Mouse (Mus musculus): ENCODE measurements around the gene Parva. TPM values are rescaled to one million over a fixed set of nuclear protein-coding genes. Genes with fewer than 3 reads are reported as not detected.

The Parva gene
- polyA plus RNA-seq (2012; ENCODE audit: insufficient read depth, insufficient read length, low replicate concordance, missing spikeins): 269 TPM in 1 of 2 replicates, not detected in the other

- Histone ChIP-seq H3K4me3 (ENCODE audit: insufficient read depth, low read depth, low read length) (peak within 1 kb of the TSS; percentile 87), H3K4me1 (ENCODE audit: control insufficient read depth, insufficient read depth, low read length) (peaks cover 11% of the 10 kb centered on the region), H3K27ac (ENCODE audit: insufficient read depth, low read depth, low read length) (peak within 1 kb of the TSS; percentile 83)
- WGBS: 2% methylated on average over 49 of the region's 49 CpGs
- TF ChIP-seq CTCF (IDR thresholded peaks at IDR 0.05; ENCODE audit: insufficient read depth, low read depth, low read length): no peak
- TF ChIP-seq POLR2A (IDR thresholded peaks at IDR 0.05; ENCODE audit: insufficient read depth, low read depth, low read length): no peak
These were observed at the start of gene Parva for GRCm38 (mm10) chr7:112427357-112428157. Gene Parva (plus strand): TSS chr7:112427505.

GRCm38 (mm10) chr7:112378056-112378455, 49.2 kb upstream of the Parva start:
- H3K4me1 ChIP-seq (ENCODE audit: control insufficient read depth, insufficient read depth, low read length): peaks cover 13% of the 10 kb centered on the region
- no peak overlapping the region for H3K4me3 ChIP-seq (ENCODE audit: insufficient read depth, low read depth, low read length)
- TF ChIP-seq POLR2A (IDR thresholded peaks at IDR 0.05; ENCODE audit: insufficient read depth, low read depth, low read length) (no peak), CTCF (IDR thresholded peaks at IDR 0.05; ENCODE audit: insufficient read depth, low read depth, low read length) (no peak)
- 92% methylated on average over 5 of the region's 5 CpGs for WGBS
- no peak overlapping the region for H3K27ac ChIP-seq (ENCODE audit: insufficient read depth, low read depth, low read length)

- Histone ChIP-seq H3K27ac (ENCODE audit: insufficient read depth, low read depth, low read length) (no peak overlapping the region), H3K4me1 (ENCODE audit: control insufficient read depth, insufficient read depth, low read length) (peaks cover 13% of the 10 kb centered on the region), H3K4me3 (ENCODE audit: insufficient read depth, low read depth, low read length) (no peak overlapping the region)
- TF ChIP-seq POLR2A (IDR thresholded peaks at IDR 0.05; ENCODE audit: insufficient read depth, low read depth, low read length): no peak
- no peak for TF ChIP-seq CTCF (IDR thresholded peaks at IDR 0.05; ENCODE audit: insufficient read depth, low read depth, low read length)
- WGBS: 53% methylated on average over 5 of the region's 5 CpGs
These were observed 48.8 kb upstream of the Parva start for GRCm38 (mm10) chr7:112378476-112378875.

- no peak overlapping the region for H3K27ac ChIP-seq (ENCODE audit: insufficient read depth, low read depth, low read length)
- H3K4me1 ChIP-seq (ENCODE audit: control insufficient read depth, insufficient read depth, low read length): peaks cover 9% of the 10 kb centered on the region
- H3K4me3 ChIP-seq (ENCODE audit: insufficient read depth, low read depth, low read length): no peak overlapping the region
- WGBS: 86% methylated on average over 5 of the region's 5 CpGs
- TF ChIP-seq CTCF (IDR thresholded peaks at IDR 0.05; ENCODE audit: insufficient read depth, low read depth, low read length): no peak
- no peak for TF ChIP-seq POLR2A (IDR thresholded peaks at IDR 0.05; ENCODE audit: insufficient read depth, low read depth, low read length)
These were observed 40.8 kb upstream of the Parva start for GRCm38 (mm10) chr7:112386521-112386920.

- WGBS: 93% methylated on average over 5 of the region's 5 CpGs
- H3K4me1 ChIP-seq (ENCODE audit: control insufficient read depth, insufficient read depth, low read length): peaks cover 20% of the 10 kb centered on the region
- no peak overlapping the region for H3K4me3 ChIP-seq (ENCODE audit: insufficient read depth, low read depth, low read length)
- H3K27ac ChIP-seq (ENCODE audit: insufficient read depth, low read depth, low read length): no peak overlapping the region
- no peak for TF ChIP-seq POLR2A (IDR thresholded peaks at IDR 0.05; ENCODE audit: insufficient read depth, low read depth, low read length)
- TF ChIP-seq CTCF (IDR thresholded peaks at IDR 0.05; ENCODE audit: insufficient read depth, low read depth, low read length): no peak
These were observed 39.4 kb upstream of the Parva start for GRCm38 (mm10) chr7:112387876-112388275.

- no peak for TF ChIP-seq CTCF (IDR thresholded peaks at IDR 0.05; ENCODE audit: insufficient read depth, low read depth, low read length)
- TF ChIP-seq POLR2A (IDR thresholded peaks at IDR 0.05; ENCODE audit: insufficient read depth, low read depth, low read length): no peak
- Histone ChIP-seq H3K27ac (ENCODE audit: insufficient read depth, low read depth, low read length) (no peak overlapping the region), H3K4me3 (ENCODE audit: insufficient read depth, low read depth, low read length) (no peak overlapping the region), H3K4me1 (ENCODE audit: control insufficient read depth, insufficient read depth, low read length) (peaks cover 21% of the 10 kb centered on the region)
- 94% methylated on average over 5 of the region's 5 CpGs for WGBS
These were observed 38.9 kb upstream of the Parva start for GRCm38 (mm10) chr7:112388363-112388875.

- Histone ChIP-seq H3K27ac (ENCODE audit: insufficient read depth, low read depth, low read length) (peak overlapping the region; percentile 76; the same call in 1 of the 2 replicates), H3K4me1 (ENCODE audit: control insufficient read depth, insufficient read depth, low read length) (peaks cover 21% of the 10 kb centered on the region), H3K4me3 (ENCODE audit: insufficient read depth, low read depth, low read length) (no peak overlapping the region)
- TF ChIP-seq POLR2A (IDR thresholded peaks at IDR 0.05; ENCODE audit: insufficient read depth, low read depth, low read length) (no peak), CTCF (IDR thresholded peaks at IDR 0.05; ENCODE audit: insufficient read depth, low read depth, low read length) (no peak)
- WGBS: 13% methylated on average over 6 of the region's 6 CpGs
These were observed 37.6 kb upstream of the Parva start for GRCm38 (mm10) chr7:112389611-112390251.

GRCm38 (mm10) chr7:112390252-112390936, 36.9 kb upstream of the Parva start:
- WGBS: 11% methylated on average over 11 of the region's 11 CpGs
- TF ChIP-seq CTCF (IDR thresholded peaks at IDR 0.05; ENCODE audit: insufficient read depth, low read depth, low read length): no peak
- no peak for TF ChIP-seq POLR2A (IDR thresholded peaks at IDR 0.05; ENCODE audit: insufficient read depth, low read depth, low read length)
- Histone ChIP-seq H3K4me1 (ENCODE audit: control insufficient read depth, insufficient read depth, low read length) (peaks cover 21% of the 10 kb centered on the region), H3K4me3 (ENCODE audit: insufficient read depth, low read depth, low read length) (no peak overlapping the region), H3K27ac (ENCODE audit: insufficient read depth, low read depth, low read length) (peak overlapping the region; percentile 76)
